Mouse (Mus musculus): ENCODE results near the gene Serpinb6b.

DNA sequence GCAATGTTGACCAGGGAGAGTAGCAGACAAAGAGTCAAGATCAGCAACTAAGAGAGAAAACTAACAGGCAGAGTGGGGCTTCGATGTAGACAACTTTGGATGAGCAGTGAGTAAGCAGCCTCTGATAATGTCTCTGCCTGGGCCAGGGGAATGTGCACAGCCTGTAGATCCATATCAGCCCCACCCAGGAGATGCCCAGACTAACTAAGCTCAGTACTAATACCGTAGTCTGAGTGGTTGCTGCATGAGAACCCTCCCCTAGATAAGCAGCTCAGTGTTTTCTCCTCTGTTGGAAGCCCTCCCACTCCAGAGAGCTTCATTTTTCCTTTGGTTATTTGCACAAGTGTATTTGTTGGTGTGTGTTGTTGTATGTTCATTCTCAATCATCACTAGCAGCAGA is 38.3 kb upstream of the Serpinb6b start:
- TF ChIP-seq CTCF (IDR thresholded peaks at IDR 0.05; ENCODE audit: low read depth): no peak
- TF ChIP-seq EP300 (IDR thresholded peaks at IDR 0.05; ENCODE audit: low read depth): no peak
